Mouse (Mus musculus) left cerebral cortex, adult 8-10 months (tissue): Measurements from ENCODE around the gene Phf23. TPM values are rescaled to one million over a fixed set of nuclear protein-coding genes. Genes with fewer than 3 reads are reported as not detected.

ENCODE experiments used
- DNase-seq, 2 experiments: peaks; one replicate each; pipeline ENCODE4 v3.0.0; 2022; ENCODE audit warnings: low spot score in 2 of 2
- total RNA-seq, 4 experiments: library from RNA; stranded (reverse); gene quantifications; 2 replicates each; pipeline ENCODE4 v1.2.4; 2022

Gene Phf23
- total RNA-seq, 4 experiments from 2014 or later = 49.6 to 59.9 (median 51.8) TPM

GRCm38 (mm10) chr11:70021264-70022132, 25.9 kb downstream of the Phf23 start:
- peak; percentile 91 to 98 for DNase-seq

GRCm38 (mm10) chr11:70023481-70024150, 28.0 kb downstream of the Phf23 start:
- no peak for DNase-seq

- DNase-seq = no peak
These were observed 28.6 kb downstream of the Phf23 start for GRCm38 (mm10) chr11:70024151-70024514.

GRCm38 (mm10) chr11:70026689-70027088, 31.1 kb downstream of the Phf23 start:
- DNase-seq = no peak

DNA sequence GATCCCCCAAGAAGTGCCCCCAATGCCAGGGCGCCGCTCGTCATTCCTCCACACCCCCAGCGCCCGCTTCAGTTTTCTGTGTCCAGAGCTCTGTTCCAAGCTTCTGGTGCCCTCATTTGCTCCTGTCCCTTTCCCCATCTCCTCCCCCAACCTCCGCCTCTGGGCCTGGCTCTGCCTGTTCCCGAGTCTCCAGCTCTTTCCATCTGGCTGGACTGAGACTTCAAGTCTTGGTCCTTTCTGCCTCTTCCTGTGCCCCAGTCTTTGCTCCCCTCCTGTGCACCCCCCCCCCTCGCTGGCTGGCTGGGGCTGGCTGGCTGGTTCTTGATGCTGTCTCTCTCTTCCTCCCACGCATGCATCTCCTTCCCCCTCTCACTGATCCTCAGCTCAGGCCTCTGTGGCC, 31.8 kb downstream of the Phf23 start:
- no peak for DNase-seq

DNA sequence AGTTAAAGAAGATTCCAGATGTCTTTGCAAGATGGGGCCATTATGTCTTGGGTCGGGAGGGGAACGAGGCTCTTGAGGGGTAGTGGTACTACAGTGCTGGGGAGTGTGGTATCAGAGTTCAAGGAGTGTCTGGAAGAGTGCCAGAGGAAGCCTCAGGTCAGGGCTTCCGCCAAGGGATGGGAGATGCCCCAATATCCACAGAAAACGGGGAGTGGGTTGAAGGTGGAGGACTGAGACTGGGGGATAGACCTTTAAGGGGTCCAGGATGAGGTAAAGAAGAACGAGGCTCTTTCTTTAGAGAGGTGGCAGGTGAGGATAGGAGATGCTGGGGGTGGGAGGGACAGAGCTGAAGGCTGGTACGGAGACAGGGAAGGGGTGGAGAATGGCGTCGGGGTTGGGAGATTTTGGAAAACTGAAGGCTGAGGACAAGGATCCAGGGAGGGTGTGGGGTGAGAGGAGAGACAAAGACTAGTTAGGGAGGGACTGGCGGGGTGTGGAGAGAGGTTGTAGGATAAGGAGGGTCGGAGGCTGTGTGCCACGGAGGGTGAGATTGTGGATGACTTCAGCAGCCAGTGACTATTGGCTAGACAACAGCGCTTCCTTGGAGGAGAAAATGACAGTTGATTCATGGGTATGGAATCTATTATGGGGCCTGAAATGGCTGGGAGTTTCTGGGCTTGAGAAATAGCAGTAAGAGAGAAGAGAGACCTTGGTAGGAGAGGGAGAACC, 33.0 kb downstream of the Phf23 start:
- DNase-seq = no peak

GRCm38 (mm10) chr11:70029130-70029801, 33.7 kb downstream of the Phf23 start:
- peak; percentile 57 to 96 for DNase-seq

GRCm38 (mm10) chr11:70029829-70030550, 34.4 kb downstream of the Phf23 start:
- DNase-seq = no peak

DNA sequence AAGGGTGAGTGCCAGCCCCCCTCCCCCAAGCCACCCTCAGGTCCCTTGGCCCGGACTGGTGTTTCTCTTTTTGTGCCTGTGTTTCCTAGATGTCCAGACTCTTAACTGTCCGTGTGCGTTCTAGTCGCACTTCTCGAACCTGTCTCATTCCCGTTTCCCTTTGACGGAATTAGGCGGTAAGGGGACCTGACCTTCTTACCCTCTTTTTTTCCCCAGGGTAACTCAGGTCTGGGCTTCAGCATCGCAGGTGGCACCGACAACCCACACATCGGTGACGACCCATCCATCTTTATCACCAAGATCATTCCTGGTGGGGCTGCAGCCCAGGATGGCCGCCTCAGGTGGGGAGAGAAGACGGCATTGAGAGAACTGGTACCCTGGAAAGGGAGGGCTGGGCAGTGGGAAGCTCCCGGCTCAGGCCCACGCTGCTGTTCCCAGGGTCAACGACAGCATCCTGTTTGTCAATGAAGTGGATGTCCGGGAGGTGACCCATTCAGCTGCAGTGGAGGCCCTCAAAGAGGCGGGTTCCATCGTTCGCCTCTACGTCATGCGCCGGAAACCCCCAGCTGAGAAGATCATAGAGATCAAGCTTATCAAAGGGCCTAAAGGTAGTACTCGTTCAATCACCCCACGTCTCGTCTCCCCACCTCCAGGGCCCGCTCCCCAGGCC, 35.2 kb downstream of the Phf23 start:
- no peak for DNase-seq

DNA sequence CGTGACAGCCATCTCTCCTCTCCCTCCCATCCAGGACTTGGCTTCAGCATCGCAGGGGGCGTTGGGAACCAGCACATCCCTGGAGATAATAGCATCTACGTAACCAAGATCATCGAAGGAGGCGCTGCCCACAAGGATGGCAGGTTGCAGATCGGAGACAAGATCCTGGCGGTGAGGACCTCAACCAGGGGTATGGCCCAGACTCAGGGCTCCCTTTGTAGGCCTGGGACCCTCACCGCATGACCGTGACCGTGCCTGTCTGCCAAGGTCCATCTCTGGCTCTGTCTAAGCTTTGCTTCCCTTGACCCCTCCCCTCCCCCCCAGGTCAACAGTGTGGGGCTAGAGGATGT, 35.7 kb downstream of the Phf23 start:
- no peak for DNase-seq

DNA sequence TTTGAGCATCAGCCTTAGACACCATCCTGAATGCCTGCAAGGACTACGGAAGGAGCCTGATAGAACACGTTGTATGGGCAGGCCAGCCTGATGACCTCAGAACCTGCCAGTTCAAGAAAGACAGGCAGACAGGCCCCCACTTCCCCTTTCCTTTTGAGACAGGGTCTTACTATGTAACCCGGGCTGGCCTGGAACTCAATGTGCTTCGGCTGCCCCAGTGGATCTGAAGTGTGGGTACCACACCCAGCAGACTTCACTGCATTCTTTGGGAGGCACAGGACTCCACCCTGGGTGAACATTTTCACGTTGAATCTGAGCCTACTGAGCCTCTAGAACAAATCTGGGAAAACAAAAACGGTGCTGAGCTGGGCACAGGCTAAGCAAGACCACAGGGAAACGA, 42.6 kb downstream of the Phf23 start:
- DNase-seq = no peak

DNA sequence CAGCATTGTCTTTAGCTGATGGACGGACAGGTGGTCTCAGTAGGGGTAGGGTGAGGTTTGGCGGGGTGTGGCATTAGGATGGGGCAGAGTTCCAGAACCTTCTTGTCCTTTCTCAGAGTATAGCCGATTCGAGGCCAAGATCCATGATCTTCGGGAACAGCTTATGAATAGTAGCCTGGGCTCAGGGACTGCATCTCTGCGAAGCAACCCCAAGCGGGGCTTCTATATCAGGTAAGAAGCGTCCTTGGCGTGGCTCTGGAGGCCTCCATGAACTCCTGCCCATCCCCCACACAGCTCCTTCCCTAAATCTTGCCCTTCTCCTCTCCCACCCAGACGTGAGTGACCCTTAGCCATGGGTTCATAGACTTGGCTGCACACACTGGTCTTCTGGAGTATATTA, 44.1 kb downstream of the Phf23 start:
- DNase-seq = no peak

GRCm38 (mm10) chr11:70040184-70040583, 44.6 kb downstream of the Phf23 start:
- no peak for DNase-seq

DNA sequence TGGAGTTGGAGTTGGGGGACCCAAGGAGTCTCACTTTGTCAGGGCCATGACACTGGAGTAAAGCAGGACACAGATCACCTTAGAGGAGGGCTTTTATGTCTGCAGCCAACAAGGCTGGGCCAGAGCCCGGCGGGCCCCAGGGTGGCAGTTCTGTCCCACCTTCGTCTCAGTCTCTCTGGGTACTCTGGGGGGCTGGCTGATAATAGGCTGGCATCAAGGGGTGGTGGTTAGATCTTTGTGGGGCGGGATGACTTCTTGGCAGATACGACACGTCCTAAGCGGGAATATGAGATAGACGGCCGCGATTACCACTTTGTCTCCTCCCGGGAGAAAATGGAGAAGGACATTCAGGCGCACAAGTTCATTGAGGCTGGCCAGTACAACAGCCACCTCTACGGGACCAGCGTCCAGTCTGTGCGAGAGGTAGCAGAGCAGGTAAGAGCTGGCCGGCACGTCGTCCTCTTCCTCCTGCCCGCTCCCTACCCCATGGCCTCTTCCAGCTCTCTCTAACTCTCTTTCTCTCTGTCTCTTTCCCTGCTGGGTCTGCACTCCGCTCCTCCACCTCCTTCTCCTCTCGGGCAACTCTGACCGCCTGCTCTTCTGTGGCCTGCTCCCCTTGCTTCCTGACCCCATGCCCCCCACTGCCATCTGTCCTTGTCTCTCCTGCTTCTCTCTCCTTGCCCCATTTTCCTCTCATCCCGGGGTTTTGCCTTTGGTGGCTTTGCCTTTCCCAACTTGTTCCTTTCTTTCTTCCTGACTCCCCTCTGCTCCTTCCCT, 46.9 kb downstream of the Phf23 start:
- DNase-seq = no peak

GRCm38 (mm10) chr11:70043665-70044064, 48.1 kb downstream of the Phf23 start:
- no peak for DNase-seq

- DNase-seq = no peak
These were observed 49.9 kb downstream of the Phf23 start for GRCm38 (mm10) chr11:70045435-70045834.

- DNase-seq = no peak
These were observed 53.8 kb downstream of the Phf23 start for GRCm38 (mm10) chr11:70049366-70049765.
